Mouse (Mus musculus) layer of hippocampus, postnatal 25 days (tissue): ENCODE results near the gene Khdrbs2. TPM values are rescaled to one million over a fixed set of nuclear protein-coding genes. Genes with fewer than 3 reads are reported as not detected.
A peak's percentile ranks its signal among the peaks of the same experiment; 100 is the strongest.
"Not testable (repeated sequence)": the region's sequence is repeated elsewhere in the genome, so short reads cannot be mapped to it uniquely, and the experiment has no call there.

Experiments used
- DNase-seq, 2 experiments: peaks; one replicate each; pipeline ENCODE4 v3.0.0; 2022; ENCODE audit warnings: mixed read lengths in 2 of 2, low spot score in 1 of 2; ENCODE audit errors: extremely low spot score in 1 of 2
- total RNA-seq, 2 experiments: library from RNA; stranded (reverse); gene quantifications; 2 replicates each; pipeline ENCODE4 v1.2.3; 2021

The Khdrbs2 gene
- total RNA-seq, 2 experiments from 2014 or later, result 12.6 to 16.0 TPM

- DNase-seq, result no peak
Measured at GRCm38 (mm10) chr1:32443927-32444326, 271.4 kb downstream of the Khdrbs2 start.

GRCm38 (mm10) chr1:32463103-32463516 is 290.6 kb downstream of the Khdrbs2 start:
- DNase-seq, result no peak

GRCm38 (mm10) chr1:32471022-32471421 is 298.5 kb downstream of the Khdrbs2 start:
- DNase-seq, result no peak

GRCm38 (mm10) chr1:32471502-32472214 is 299.1 kb downstream of the Khdrbs2 start:
- DNase-seq, result no peak

- DNase-seq, result no peak
Measured at GRCm38 (mm10) chr1:32487944-32488343, 315.4 kb downstream of the Khdrbs2 start.

GRCm38 (mm10) chr1:32503381-32503780 is 330.9 kb downstream of the Khdrbs2 start:
- DNase-seq, result no peak

GRCm38 (mm10) chr1:32547194-32547593 is 374.7 kb downstream of the Khdrbs2 start, which contains the start of gene Gm5415:
Gene Gm5415 (minus strand): TSS chr1:32547294.
- not testable (repeated sequence) for DNase-seq

- DNase-seq, result no peak
Measured at GRCm38 (mm10) chr1:32553459-32553858, 380.9 kb downstream of the Khdrbs2 start.

GRCm38 (mm10) chr1:32553925-32554324 is 381.4 kb downstream of the Khdrbs2 start:
- peak in 1 of 2 experiments; percentile 9 for DNase-seq

- no peak for DNase-seq
Measured at GRCm38 (mm10) chr1:32568901-32569300, 396.4 kb downstream of the Khdrbs2 start.

- DNase-seq, result no peak
Measured at GRCm38 (mm10) chr1:32626060-32626459, 453.5 kb downstream of the Khdrbs2 start.

- no peak for DNase-seq
Measured at GRCm38 (mm10) chr1:32632415-32633354, 460.2 kb downstream of the Khdrbs2 start.

- no peak for DNase-seq
Measured at GRCm38 (mm10) chr1:32633404-32633803, 460.9 kb downstream of the Khdrbs2 start.

- DNase-seq, result no peak
Measured at GRCm38 (mm10) chr1:32639118-32639517, 466.6 kb downstream of the Khdrbs2 start.

GRCm38 (mm10) chr1:32649647-32650209 is 477.2 kb downstream of the Khdrbs2 start:
- no peak for DNase-seq

- DNase-seq, result no peak
Measured at GRCm38 (mm10) chr1:32693806-32694205, 521.3 kb downstream of the Khdrbs2 start.

- no peak for DNase-seq
Measured at GRCm38 (mm10) chr1:32700132-32700531, 527.6 kb downstream of the Khdrbs2 start.

GRCm38 (mm10) chr1:32701267-32701666 is 528.8 kb downstream of the Khdrbs2 start:
- DNase-seq, result no peak
